Mouse (Mus musculus) forebrain, embryonic 16.5 days (tissue): ENCODE results near the gene Hpca. TPM values are rescaled to one million over a fixed set of nuclear protein-coding genes. Genes with fewer than 3 reads are reported as not detected.

Experiments
- ATAC-seq: fragments of 200-750 bp; cut with Nextera tagmentation; 2 replicates; pipeline ENCODE4 v1.8.0; 2017; ENCODE audit warnings: mild to moderate bottlenecking, moderate library complexity
- H3K27ac ChIP-seq: fragments of 300-500 bp; sonication (generic); 2 replicates; pipeline ENCODE4 v1.5.1; 2014; ENCODE audit warnings: low read length, control low read depth
- H3K27me3 ChIP-seq: fragments of 300-500 bp; sonication (generic); replicated peaks from 2 replicates; pipeline ENCODE4 v1.6.1; 2014; ENCODE audit warnings: low read length; ENCODE audit not compliant: control insufficient read depth, insufficient read depth
- H3K36me3 ChIP-seq: fragments of 300-500 bp; sonication (generic); 2 replicates; pipeline ENCODE4 v1.6.1; 2014; ENCODE audit not compliant: control insufficient read depth, insufficient read depth
- H3K4me1 ChIP-seq: fragments of 300-500 bp; sonication (generic); replicated peaks from 2 replicates; pipeline ENCODE4 v1.6.1; 2014; ENCODE audit warnings: low read length; ENCODE audit not compliant: control insufficient read depth, insufficient read depth
- H3K4me2 ChIP-seq: fragments of 300-500 bp; sonication (generic); 2 replicates; pipeline ENCODE4 v1.6.1; 2014; ENCODE audit warnings: mild to moderate bottlenecking, low read length, control low read depth
- H3K4me3 ChIP-seq: fragments of 300-500 bp; sonication (generic); replicated peaks from 2 replicates; pipeline ENCODE4 v1.5.1; 2014; ENCODE audit warnings: mild to moderate bottlenecking, low read length, control low read depth
- H3K9ac ChIP-seq: fragments of 300-500 bp; sonication (generic); replicated peaks from 2 replicates; pipeline ENCODE4 v1.6.1; 2014; ENCODE audit warnings: low read depth, low read length, control low read depth
- H3K9me3 ChIP-seq: fragments of 300-500 bp; sonication (generic); 2 replicates; pipeline ENCODE4 v1.6.1; 2016; ENCODE audit warnings: low read length; ENCODE audit not compliant: control insufficient read depth
- WGBS: fragments of 180-500 bp; shearing (Covaris S2); extraction: QIAGEN DNeasy Blood & Tissue Kit; methylation state at CpG from one replicate; pipeline ENCODE4 v1.1.7; 2014; 5-methylcytosine and 5-hydroxymethylcytosine counted together
- polyA plus RNA-seq: library from polyadenylated mRNA; unstranded; fragments of >200 nt; fragmentation: Nextera tagmentation; extraction: Ambion mirVana; gene quantifications from 2 replicates; pipeline ENCODE4 v1.2.1, GENCODE M21; 2015

The Hpca gene
- polyA plus RNA-seq, 1 experiment from 2014 or later, result 63.4 TPM

- no peaks in the 10 kb centered on the region for H3K36me3 ChIP-seq
- H3K9me3 ChIP-seq, result no peaks in the 10 kb centered on the region
- peaks cover 28% of the 10 kb centered on the region for H3K27me3 ChIP-seq
- ATAC-seq, result no peak
- 86% methylated on average over 14 of the region's 14 CpGs for WGBS
- H3K4me3 ChIP-seq, result no peak overlapping the region
- H3K27ac ChIP-seq, result no peak overlapping the region
- peaks cover 4% of the 10 kb centered on the region for H3K4me1 ChIP-seq
- no peak overlapping the region for H3K4me2 ChIP-seq
- no peak overlapping the region for H3K9ac ChIP-seq
These were observed 19.6 kb downstream of the Hpca start for GRCm38 (mm10) chr4:129102133-129102829.

DNA sequence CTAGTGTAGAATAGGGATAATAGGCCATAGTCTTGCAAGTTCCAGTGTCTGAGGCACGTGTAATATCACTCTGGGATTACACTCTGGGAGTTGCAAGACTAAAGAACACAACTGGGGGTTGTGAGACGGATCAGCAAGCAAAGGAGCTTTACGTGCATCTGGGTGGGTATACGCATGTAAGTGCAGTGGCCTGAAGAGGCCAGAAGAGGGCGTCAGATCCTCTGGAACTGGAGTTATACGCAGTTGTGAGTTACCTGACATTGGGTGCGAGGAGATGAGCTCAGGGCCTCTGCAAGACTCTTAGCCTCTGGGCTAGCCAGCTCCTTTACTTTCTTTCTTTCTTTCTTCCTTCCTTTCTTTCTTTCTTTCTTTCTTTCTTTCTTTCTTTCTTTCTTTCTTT is 24.8 kb downstream of the Hpca start:
- WGBS, result 77% methylated on average over 7 of the region's 7 CpGs
- Histone ChIP-seq H3K27ac (no peak overlapping the region), H3K4me1 (no peaks in the 10 kb centered on the region), H3K9me3 (0 out of 2 replicates have a peak, but pooled peaks cover 3% of the 10 kb centered on the region), H3K27me3 (no peaks in the 10 kb centered on the region; the same call in 1 of the 2 replicates), H3K4me3 (no peak overlapping the region), H3K4me2 (no peak overlapping the region), H3K9ac (no peak overlapping the region), H3K36me3 (no peaks in the 10 kb centered on the region)
- no peak for ATAC-seq

GRCm38 (mm10) chr4:129095276-129095675 is 26.6 kb downstream of the Hpca start:
- H3K4me1 ChIP-seq, result no peaks in the 10 kb centered on the region
- no peak for ATAC-seq
- no peak overlapping the region for H3K27ac ChIP-seq
- H3K9me3 ChIP-seq, result 0 out of 2 replicates have a peak, but pooled peaks cover 3% of the 10 kb centered on the region
- 40% methylated on average over 15 of the region's 15 CpGs for WGBS
- no peak overlapping the region for H3K4me2 ChIP-seq
- no peak overlapping the region for H3K4me3 ChIP-seq
- no peak overlapping the region for H3K9ac ChIP-seq
- H3K27me3 ChIP-seq, result no peaks in the 10 kb centered on the region; the same call in 1 of the 2 replicates
- no peaks in the 10 kb centered on the region for H3K36me3 ChIP-seq

GRCm38 (mm10) chr4:129087850-129088249 is 34.0 kb downstream of the Hpca start:
- Histone ChIP-seq H3K36me3 (0 out of 2 replicates have a peak, but pooled peaks cover 8% of the 10 kb centered on the region), H3K4me3 (no peak overlapping the region), H3K27me3 (no peaks in the 10 kb centered on the region), H3K27ac (no peak overlapping the region), H3K4me1 (no peaks in the 10 kb centered on the region), H3K4me2 (no peak overlapping the region), H3K9ac (no peak overlapping the region), H3K9me3 (no peaks in the 10 kb centered on the region)
- 46% methylated on average over 5 of the region's 5 CpGs for WGBS
- no peak for ATAC-seq

DNA sequence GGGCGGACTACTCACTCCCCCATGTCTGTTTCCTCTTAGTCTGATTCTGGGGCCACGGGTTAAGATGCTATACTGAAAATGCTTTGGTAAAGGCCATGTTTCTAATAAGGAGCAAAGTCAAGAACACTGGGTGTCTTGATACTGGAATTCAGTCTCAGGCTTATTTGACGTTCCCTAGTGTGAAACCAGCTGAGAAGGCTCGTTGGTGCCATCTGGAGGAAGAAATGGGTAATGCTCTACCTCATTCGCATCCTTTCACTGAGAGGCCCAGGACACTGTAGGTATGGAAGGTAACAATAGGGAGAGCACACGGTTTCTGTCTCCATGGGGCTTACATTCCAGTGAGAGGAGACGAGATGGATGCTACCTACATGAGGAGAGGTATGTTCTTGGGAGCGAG is 35.8 kb downstream of the Hpca start:
- Histone ChIP-seq H3K9me3 (no peaks in the 10 kb centered on the region), H3K4me2 (no peak overlapping the region), H3K9ac (no peak overlapping the region), H3K27me3 (no peaks in the 10 kb centered on the region), H3K27ac (no peak overlapping the region), H3K4me1 (0 out of 2 replicates have a peak, but pooled peaks cover 2% of the 10 kb centered on the region), H3K4me3 (no peak overlapping the region), H3K36me3 (0 out of 2 replicates have a peak, but pooled peaks cover 8% of the 10 kb centered on the region)
- 29% methylated on average over 8 of the region's 8 CpGs for WGBS
- ATAC-seq, result peak; percentile 75

DNA sequence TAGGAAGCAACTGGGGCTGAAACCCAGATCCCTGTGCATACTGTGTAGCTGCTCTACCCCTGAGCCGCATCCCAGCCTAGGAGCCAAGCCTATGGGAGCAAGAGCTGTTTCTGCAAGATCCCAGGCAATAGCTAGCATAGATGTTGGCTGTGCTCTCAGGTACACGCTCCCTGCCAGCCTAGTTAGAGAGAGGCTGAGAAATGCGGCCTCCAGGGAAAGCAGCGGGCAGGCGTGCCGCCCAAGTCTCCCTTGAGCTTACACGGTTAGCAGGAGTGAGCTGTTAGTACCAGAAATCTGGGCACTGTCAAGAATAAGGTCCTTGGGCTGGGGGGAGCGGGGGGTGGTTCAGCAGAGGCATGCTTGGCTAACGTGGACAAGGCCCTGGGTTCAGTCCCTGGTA is 36.9 kb downstream of the Hpca start:
- no peak overlapping the region for H3K27ac ChIP-seq
- H3K4me3 ChIP-seq, result no peak overlapping the region
- peaks cover 12% of the 10 kb centered on the region; the same call in 1 of the 2 replicates for H3K36me3 ChIP-seq
- ATAC-seq, result no peak
- no peaks in the 10 kb centered on the region for H3K9me3 ChIP-seq
- 95% methylated on average over 9 of the region's 9 CpGs for WGBS
- 0 out of 2 replicates have a peak, but pooled peaks cover 2% of the 10 kb centered on the region for H3K4me1 ChIP-seq
- no peak overlapping the region for H3K9ac ChIP-seq
- no peak overlapping the region for H3K4me2 ChIP-seq
- H3K27me3 ChIP-seq, result no peaks in the 10 kb centered on the region

DNA sequence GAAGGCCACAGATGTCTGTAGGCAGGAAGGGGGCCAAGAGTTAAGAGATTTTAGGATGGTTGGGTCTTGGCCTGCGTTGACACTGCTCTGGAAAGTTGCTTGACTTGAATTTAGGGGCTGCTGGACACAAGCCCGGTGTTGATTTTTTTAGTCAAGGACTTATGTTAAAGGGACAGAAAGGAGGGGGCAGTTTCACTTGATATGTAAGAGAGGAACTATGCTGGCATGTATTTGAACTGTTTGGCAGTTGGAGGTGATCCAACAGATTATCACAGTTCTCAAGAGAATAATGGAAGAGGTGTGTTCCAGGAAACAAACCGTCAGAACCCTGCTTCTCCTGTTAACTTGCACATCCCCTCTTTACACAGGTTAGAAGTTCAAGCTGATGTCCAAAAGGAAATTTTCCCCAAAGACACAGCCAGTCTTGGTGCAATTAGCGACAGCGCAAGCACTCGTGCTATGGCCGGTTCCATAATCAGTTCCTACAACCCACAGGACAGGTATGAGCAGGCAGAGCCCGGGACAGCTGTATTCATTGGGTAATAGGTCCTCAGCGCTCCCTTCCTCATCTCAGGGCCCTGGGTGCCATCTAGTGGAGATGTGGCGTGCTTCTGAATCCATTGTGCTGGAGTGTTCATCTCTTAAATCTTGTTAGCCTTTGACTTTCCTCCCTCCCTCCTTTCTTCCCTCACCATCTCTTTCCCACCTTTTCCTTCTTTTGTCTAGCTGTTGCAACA is 39.3 kb downstream of the Hpca start:
- H3K9ac ChIP-seq, result no peak overlapping the region
- no peak overlapping the region for H3K4me3 ChIP-seq
- 0 out of 2 replicates have a peak, but pooled peaks cover 3% of the 10 kb centered on the region for H3K9me3 ChIP-seq
- 42% methylated on average over 10 of the region's 10 CpGs for WGBS
- 0 out of 2 replicates have a peak, but pooled peaks cover 2% of the 10 kb centered on the region for H3K4me1 ChIP-seq
- H3K4me2 ChIP-seq, result no peak overlapping the region
- H3K27me3 ChIP-seq, result no peaks in the 10 kb centered on the region
- H3K27ac ChIP-seq, result no peak overlapping the region
- H3K36me3 ChIP-seq, result peaks cover 34% of the 10 kb centered on the region
- ATAC-seq, result peak; percentile 69

GRCm38 (mm10) chr4:129081939-129082338 is 39.9 kb downstream of the Hpca start:
- H3K4me1 ChIP-seq, result 0 out of 2 replicates have a peak, but pooled peaks cover 2% of the 10 kb centered on the region
- H3K36me3 ChIP-seq, result peaks cover 36% of the 10 kb centered on the region
- H3K9me3 ChIP-seq, result 0 out of 2 replicates have a peak, but pooled peaks cover 3% of the 10 kb centered on the region
- no peak overlapping the region for H3K27ac ChIP-seq
- H3K4me3 ChIP-seq, result no peak overlapping the region
- no peak overlapping the region for H3K4me2 ChIP-seq
- ATAC-seq, result no peak
- H3K9ac ChIP-seq, result no peak overlapping the region
- no peaks in the 10 kb centered on the region for H3K27me3 ChIP-seq
- 82% methylated on average over 3 of the region's 3 CpGs for WGBS

- H3K9ac ChIP-seq, result no peak overlapping the region
- WGBS, result 64% methylated on average over 6 of the region's 6 CpGs
- 0 out of 2 replicates have a peak, but pooled peaks cover 2% of the 10 kb centered on the region for H3K4me1 ChIP-seq
- H3K27ac ChIP-seq, result no peak overlapping the region
- no peaks in the 10 kb centered on the region for H3K27me3 ChIP-seq
- no peak overlapping the region for H3K4me3 ChIP-seq
- peaks cover 39% of the 10 kb centered on the region for H3K36me3 ChIP-seq
- peak; percentile 23; the same call in 1 of the 2 replicates for ATAC-seq
- H3K4me2 ChIP-seq, result no peak overlapping the region
- 0 out of 2 replicates have a peak, but pooled peaks cover 3% of the 10 kb centered on the region for H3K9me3 ChIP-seq
These were observed 40.3 kb downstream of the Hpca start for GRCm38 (mm10) chr4:129081512-129081911.
